Mouse (Mus musculus) embryonic facial prominence, embryonic 14.5 days (tissue): ENCODE data around the gene Eif5a. TPM values are rescaled to one million over a fixed set of nuclear protein-coding genes. Genes with fewer than 3 reads are reported as not detected.

Experiments used
- ATAC-seq: fragments of 200-750 bp; cut with Nextera tagmentation; 2 replicates; pipeline ENCODE4 v1.8.0; 2017; ENCODE audit warnings: low read depth, moderate number of reproducible peaks, moderate TSS enrichment
- DNase-seq: peaks from one replicate; pipeline ENCODE4 v3.0.0-alpha.2; 2015; ENCODE audit warnings: low spot score
- H3K27ac ChIP-seq: fragments of 300-500 bp; sonication (generic); replicated peaks from 2 replicates; pipeline ENCODE4 v1.5.1; 2014; ENCODE audit warnings: low read depth, mild to moderate bottlenecking, low read length, moderate library complexity
- H3K27me3 ChIP-seq: fragments of 300-500 bp; sonication (generic); replicated peaks from 2 replicates; pipeline ENCODE4 v1.6.1; 2014; ENCODE audit warnings: low read length; ENCODE audit not compliant: control insufficient read depth, insufficient read depth
- H3K36me3 ChIP-seq: fragments of 300-500 bp; sonication (generic); 2 replicates; pipeline ENCODE4 v1.6.1; 2014; ENCODE audit warnings: low read length, mixed read lengths; ENCODE audit not compliant: control insufficient read depth, insufficient read depth
- H3K4me1 ChIP-seq: fragments of 300-500 bp; sonication (generic); 2 replicates; pipeline ENCODE4 v1.6.1; 2014; ENCODE audit warnings: antibody characterized with exemption, low read length; ENCODE audit not compliant: control insufficient read depth, insufficient read depth
- H3K4me2 ChIP-seq: fragments of 300-500 bp; sonication (generic); 2 replicates; pipeline ENCODE4 v1.6.1; 2014; ENCODE audit warnings: low read depth, mild to moderate bottlenecking, low read length, moderate library complexity, mixed read lengths
- H3K4me3 ChIP-seq: fragments of 300-500 bp; sonication (generic); 2 replicates; pipeline ENCODE4 v1.5.1; 2014; ENCODE audit warnings: low read depth, mild to moderate bottlenecking, low read length
- H3K9ac ChIP-seq: fragments of 300-500 bp; sonication (generic); 2 replicates; pipeline ENCODE4 v1.6.1; 2014; ENCODE audit warnings: low read depth, mild to moderate bottlenecking, low read length, moderate library complexity, mixed read lengths
- H3K9me3 ChIP-seq: fragments of 300-500 bp; sonication (generic); 2 replicates; pipeline ENCODE4 v1.6.1; 2016; ENCODE audit warnings: low read length; ENCODE audit not compliant: control insufficient read depth
- whole genome bisulfite sequencing: fragments of 180-500 bp; shearing (Covaris S2); extraction: QIAGEN DNeasy Blood & Tissue Kit; methylation state at CpG from one replicate; pipeline ENCODE4 v1.1.7; 2014; 5-methylcytosine and 5-hydroxymethylcytosine counted together
- polyA plus RNA-seq: library from polyadenylated mRNA; unstranded; fragments of >200 nt; fragmentation: Nextera tagmentation; extraction: Ambion mirVana; gene quantifications from 2 replicates; pipeline ENCODE4 v1.2.1, GENCODE M21; 2014

The Eif5a gene
- polyA plus RNA-seq, 1 experiment from 2014 or later, result 1,503 TPM

DNA sequence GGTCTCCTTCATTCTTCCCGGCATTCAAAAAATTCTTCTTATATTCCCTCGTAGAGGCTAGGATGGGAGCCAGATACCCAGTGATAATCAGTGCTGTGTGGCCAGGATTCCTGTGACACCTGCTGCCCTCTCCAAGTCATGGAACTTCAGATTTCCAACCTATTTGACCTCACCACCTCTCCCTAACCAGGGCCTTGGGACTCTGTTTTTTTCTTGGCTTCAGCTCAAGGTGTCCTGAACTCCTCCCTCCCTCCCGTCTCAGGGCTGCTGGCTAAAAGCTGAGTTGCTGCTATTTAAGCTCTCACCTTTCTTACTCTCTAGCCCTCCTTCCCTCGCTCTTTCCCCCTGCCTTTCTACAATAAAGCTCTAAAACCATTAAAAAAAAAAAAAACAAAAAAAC, 21.9 kb downstream of the Eif5a start:
- peak overlapping the region; percentile 98 for H3K4me2 ChIP-seq
- H3K4me1 ChIP-seq, result peaks cover 19% of the 10 kb centered on the region
- H3K4me3 ChIP-seq, result peak overlapping the region; percentile 87
- 20% methylated on average over 4 of the region's 4 CpGs for WGBS
- H3K27ac ChIP-seq, result peak overlapping the region; percentile 96; the same call in 1 of the 2 replicates
- H3K36me3 ChIP-seq, result peaks cover 14% of the 10 kb centered on the region
- no peaks in the 10 kb centered on the region for H3K27me3 ChIP-seq
- DNase-seq (no peak), ATAC-seq (no peak)
- no peaks in the 10 kb centered on the region for H3K9me3 ChIP-seq
- H3K9ac ChIP-seq, result peak overlapping the region; percentile 88

DNA sequence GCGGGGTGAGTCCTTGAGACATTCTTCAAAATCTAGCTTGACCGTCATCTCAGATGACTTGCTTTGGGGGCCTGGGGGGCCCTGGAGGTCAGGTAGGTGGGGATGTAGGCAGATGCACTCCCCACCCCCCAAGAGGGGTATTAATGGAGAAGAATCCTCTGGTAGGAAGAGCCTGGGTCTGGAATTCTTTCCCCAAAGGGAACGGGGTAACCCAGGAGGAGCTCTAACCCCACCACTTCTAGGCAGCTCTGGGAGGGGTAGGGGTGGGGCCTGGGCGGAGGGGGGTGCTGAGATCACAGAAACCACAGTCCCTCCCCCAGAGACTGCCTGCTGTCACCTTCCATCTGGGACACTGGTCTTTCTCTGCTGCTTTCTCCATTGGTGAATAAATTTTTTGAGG, 26.5 kb downstream of the Eif5a start, which contains the start of gene Acap1:
Gene Acap1 (minus strand): TSS at position 249 of the 400 bp plus-strand sequence.
- WGBS, result 72% methylated on average over 4 of the region's 4 CpGs

DNA sequence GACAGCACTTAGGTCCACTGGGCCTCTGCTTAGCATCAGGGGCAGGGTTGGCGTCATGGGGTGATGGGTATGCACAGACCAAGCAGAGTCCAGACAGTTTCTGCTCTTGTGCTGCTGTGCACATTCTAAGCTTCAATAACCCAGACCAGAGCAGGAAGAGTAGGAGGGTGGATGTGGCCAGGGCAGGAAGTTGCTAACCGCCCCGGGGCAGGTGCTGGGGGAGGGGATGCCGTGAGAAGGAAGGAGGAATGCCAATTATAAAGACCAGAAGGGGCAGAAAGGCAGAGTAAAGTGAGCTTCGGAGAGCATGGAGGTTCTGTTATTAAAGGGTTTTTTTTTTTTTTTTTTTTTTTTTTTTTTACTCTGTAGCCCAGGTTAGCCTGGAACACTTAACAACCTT, 27.1 kb downstream of the Eif5a start:
- no peak for ATAC-seq
- Histone ChIP-seq H3K4me1 (peaks cover 9% of the 10 kb centered on the region), H3K36me3 (no peaks in the 10 kb centered on the region), H3K4me3 (no peak overlapping the region), H3K4me2 (no peak overlapping the region), H3K27me3 (no peaks in the 10 kb centered on the region), H3K9me3 (no peaks in the 10 kb centered on the region), H3K9ac (no peak overlapping the region), H3K27ac (no peak overlapping the region)
- DNase-seq, result no peak
- WGBS, result 65% methylated on average over 5 of the region's 5 CpGs

More for the DNA sequence above, 26.5 kb downstream of the Eif5a start, which contains the start of gene Acap1:
- no peak for ATAC-seq
- no peak within 1 kb of the TSS for H3K4me3 ChIP-seq
- H3K27me3 ChIP-seq, result no peaks in the 10 kb centered on the region
- no peaks in the 10 kb centered on the region for H3K9me3 ChIP-seq
- H3K4me2 ChIP-seq, result no peak within 1 kb of the TSS
- H3K4me1 ChIP-seq, result peaks cover 12% of the 10 kb centered on the region
- no peaks in the 10 kb centered on the region for H3K36me3 ChIP-seq
- peak within 1 kb of the TSS; percentile 1; the same call in 1 of the 2 replicates for H3K9ac ChIP-seq
- no peak for DNase-seq
- no peak within 1 kb of the TSS for H3K27ac ChIP-seq

DNA sequence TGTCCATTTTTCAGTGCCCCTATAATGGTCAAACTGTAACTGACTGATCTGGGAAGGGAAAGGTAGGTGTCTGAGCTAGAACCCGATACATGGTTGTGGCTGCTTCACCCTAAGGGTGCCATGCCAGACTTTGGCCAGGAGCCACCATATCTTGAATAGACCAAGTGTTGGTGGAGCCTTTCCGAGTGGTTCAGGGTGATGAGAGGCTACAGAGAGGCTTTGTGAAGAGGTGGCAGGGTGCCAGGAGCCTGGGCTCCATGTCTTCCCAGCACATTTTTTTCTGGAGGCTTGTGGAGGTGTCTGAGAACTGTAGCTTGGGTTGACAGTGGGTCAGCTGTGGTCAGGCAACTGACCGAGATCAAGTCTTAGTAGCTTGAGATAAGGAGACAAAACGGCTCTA, 30.3 kb downstream of the Eif5a start:
- Histone ChIP-seq H3K4me3 (no peak overlapping the region), H3K4me1 (no peaks in the 10 kb centered on the region), H3K9ac (no peak overlapping the region), H3K36me3 (no peaks in the 10 kb centered on the region), H3K27ac (no peak overlapping the region), H3K4me2 (no peak overlapping the region), H3K27me3 (no peaks in the 10 kb centered on the region), H3K9me3 (no peaks in the 10 kb centered on the region)
- ATAC-seq (no peak), DNase-seq (no peak)
- WGBS, result 74% methylated on average over 4 of the region's 4 CpGs

DNA sequence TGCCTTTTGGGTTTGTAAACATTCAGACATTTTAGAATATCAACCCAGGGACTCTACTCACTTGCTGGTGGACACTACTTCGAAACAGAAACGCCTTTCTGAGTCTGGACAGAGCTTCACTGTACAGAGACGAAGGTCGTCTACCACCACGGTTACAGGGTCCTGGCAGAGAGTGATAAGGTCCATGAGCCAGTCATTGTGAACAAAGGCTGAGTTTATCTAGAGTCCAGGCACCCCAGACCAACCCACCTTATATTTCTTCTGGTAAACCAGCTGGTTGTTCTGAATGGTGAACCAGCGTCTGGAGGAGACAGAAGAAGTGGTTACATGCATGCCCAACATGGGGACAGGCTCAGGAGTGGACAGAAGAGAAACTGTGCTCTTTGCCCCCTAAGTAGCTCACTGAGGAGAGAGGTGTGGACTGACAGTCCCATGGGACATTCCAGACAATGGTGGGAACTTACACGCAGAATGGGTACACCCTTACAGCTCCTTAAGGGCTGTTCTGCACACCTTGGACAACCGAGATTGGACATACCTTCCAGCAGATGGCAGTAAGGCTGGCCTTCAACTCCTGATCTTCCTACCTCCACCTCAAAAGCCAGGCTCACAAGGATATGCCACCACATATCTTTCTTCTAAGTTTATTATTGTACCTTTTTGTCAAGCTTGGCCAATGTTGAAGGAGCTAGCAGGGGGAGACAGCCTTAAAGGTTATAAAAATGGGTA, 34.7 kb downstream of the Eif5a start:
- Histone ChIP-seq H3K9me3 (no peaks in the 10 kb centered on the region), H3K9ac (no peak overlapping the region), H3K4me2 (no peak overlapping the region), H3K36me3 (no peaks in the 10 kb centered on the region), H3K4me1 (no peaks in the 10 kb centered on the region; the same call in 1 of the 2 replicates), H3K27me3 (no peaks in the 10 kb centered on the region), H3K4me3 (no peak overlapping the region), H3K27ac (no peak overlapping the region)
- 64% methylated on average over 8 of the region's 8 CpGs for WGBS
- ATAC-seq (no peak), DNase-seq (no peak)

DNA sequence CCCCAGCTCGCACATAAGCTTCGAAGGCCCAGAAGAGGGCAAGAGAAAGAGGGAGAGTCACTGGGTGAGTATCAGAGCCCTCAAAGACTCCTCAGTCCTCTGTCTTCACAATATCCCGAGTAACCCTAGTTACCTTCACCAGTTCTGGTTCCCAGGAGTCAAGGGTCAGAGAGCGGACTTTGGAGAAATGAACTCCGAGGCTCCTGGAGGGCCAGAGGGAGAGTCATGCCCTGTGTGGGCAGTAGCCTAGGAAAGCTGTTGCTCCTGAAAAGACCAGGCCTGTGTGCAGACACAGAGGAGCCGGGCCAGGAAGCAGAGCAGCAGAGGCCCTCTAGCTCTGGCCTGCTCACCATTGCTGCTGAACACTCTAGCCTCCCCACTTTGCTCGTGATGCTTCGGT, 37.1 kb downstream of the Eif5a start:
- no peak overlapping the region for H3K27ac ChIP-seq
- H3K9ac ChIP-seq, result no peak overlapping the region
- H3K4me1 ChIP-seq, result peaks cover 15% of the 10 kb centered on the region
- H3K36me3 ChIP-seq, result no peaks in the 10 kb centered on the region
- no peak for ATAC-seq
- no peak overlapping the region for H3K4me2 ChIP-seq
- H3K4me3 ChIP-seq, result no peak overlapping the region
- 82% methylated on average over 8 of the region's 8 CpGs for WGBS
- H3K27me3 ChIP-seq, result no peaks in the 10 kb centered on the region
- no peaks in the 10 kb centered on the region for H3K9me3 ChIP-seq
- DNase-seq, result no peak

DNA sequence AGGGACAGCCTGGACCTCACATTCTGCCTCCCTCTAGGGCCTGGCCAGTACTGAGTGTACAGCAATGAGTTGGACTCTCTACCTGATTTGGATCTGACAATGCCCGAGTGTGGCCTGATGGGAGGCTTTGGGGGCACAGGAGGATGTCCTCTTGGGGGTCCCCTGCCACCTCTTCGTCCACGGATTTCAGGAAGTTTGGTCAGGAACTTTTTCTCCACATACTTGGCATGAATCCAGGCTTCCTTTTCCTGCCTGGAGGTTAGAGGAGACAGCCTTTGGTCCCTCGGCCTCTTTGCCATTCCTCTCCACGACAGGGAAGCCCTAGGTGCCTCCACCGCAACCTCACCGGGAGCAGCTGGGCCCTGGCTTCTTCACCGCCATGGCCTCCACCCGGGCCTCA, 37.5 kb downstream of the Eif5a start:
- WGBS, result 75% methylated on average over 9 of the region's 9 CpGs
- no peak for ATAC-seq
- H3K27ac ChIP-seq, result no peak overlapping the region

DNA sequence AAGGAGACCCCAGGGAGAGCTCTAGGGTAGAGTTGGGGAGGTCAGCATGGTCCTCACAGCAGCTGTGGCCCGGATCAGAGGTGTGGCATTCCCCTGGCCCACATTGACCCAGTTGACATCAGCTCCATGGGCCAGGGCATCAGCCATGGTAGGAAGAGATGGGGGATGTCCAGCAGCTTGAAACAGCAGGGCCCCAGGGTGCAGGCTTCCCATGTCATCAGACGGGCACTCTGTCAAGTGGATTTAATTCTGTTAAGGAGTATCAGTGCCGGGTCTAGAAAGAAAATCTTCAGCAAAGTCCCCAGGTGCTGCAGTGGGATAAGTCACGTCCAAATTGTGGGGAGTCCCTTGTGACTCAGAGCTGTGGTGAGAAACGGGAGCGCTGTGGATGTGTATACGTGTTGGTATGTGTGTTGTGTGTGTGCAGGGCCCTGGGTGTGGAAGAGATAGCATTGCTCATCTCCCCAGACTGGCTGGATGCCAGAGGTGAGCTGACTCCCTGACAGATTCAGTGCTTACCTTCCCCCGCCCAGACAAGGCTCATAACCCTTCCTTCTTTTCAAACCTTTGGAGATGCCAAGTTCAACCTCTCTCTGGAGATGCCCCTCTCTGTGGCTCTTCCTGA, 38.1 kb downstream of the Eif5a start:
- H3K27ac ChIP-seq, result no peak overlapping the region

More for the DNA sequence above, 37.5 kb downstream of the Eif5a start:
- no peak overlapping the region for H3K4me3 ChIP-seq
- H3K4me2 ChIP-seq, result no peak overlapping the region
- no peaks in the 10 kb centered on the region for H3K36me3 ChIP-seq
- no peak overlapping the region for H3K9ac ChIP-seq
- H3K9me3 ChIP-seq, result no peaks in the 10 kb centered on the region
- no peaks in the 10 kb centered on the region for H3K27me3 ChIP-seq
- DNase-seq, result no peak
- peaks cover 19% of the 10 kb centered on the region for H3K4me1 ChIP-seq

More for the DNA sequence above, 38.1 kb downstream of the Eif5a start:
- no peak overlapping the region for H3K4me3 ChIP-seq
- no peak overlapping the region for H3K9ac ChIP-seq
- no peaks in the 10 kb centered on the region for H3K27me3 ChIP-seq
- peaks cover 22% of the 10 kb centered on the region for H3K4me1 ChIP-seq
- WGBS, result 77% methylated on average over 8 of the region's 8 CpGs
- H3K36me3 ChIP-seq, result no peaks in the 10 kb centered on the region
- no peak overlapping the region for H3K4me2 ChIP-seq
- ATAC-seq (no peak), DNase-seq (no peak)
- no peaks in the 10 kb centered on the region for H3K9me3 ChIP-seq
